Mouse (Mus musculus) MEL (cell line): Measurements from ENCODE around the gene Cspg4. TPM values are rescaled to one million over a fixed set of nuclear protein-coding genes. Genes with fewer than 3 reads are reported as not detected.

ENCODE experiments used
- DNase-seq: peaks from one replicate; pipeline ENCODE4 v3.0.0; 2011; ENCODE audit warnings: low read depth, low spot score
- H3K27ac ChIP-seq: 2 replicates; pipeline ENCODE4 v1.5.1; 2012; ENCODE audit warnings: low read depth, mild to moderate bottlenecking, control low read depth, low read length, moderate library complexity; ENCODE audit not compliant: control insufficient read depth
- H3K27me3 ChIP-seq, 2 experiments: fragments of 150-350 bp in 1 of 2; sonication (generic) in 1 of 2; 2 replicates each; pipeline ENCODE4 v1.6.1; 2012; ENCODE audit warnings: low read length in 2 of 2, mild to moderate bottlenecking in 2 of 2, improper control_type of control experiment in 1 of 2, moderate library complexity in 1 of 2; ENCODE audit not compliant: insufficient read depth in 2 of 2, control insufficient read depth in 1 of 2
- H3K36me3 ChIP-seq, 2 experiments: 2 replicates each; pipeline ENCODE4 v1.6.1; 2012 to 2014; ENCODE audit warnings: low read length in 2 of 2, improper control_type of control experiment in 1 of 2, inconsistent platforms in 1 of 2, mild to moderate bottlenecking in 1 of 2; ENCODE audit not compliant: insufficient read depth in 2 of 2, control insufficient read depth in 1 of 2
- H3K4me1 ChIP-seq, 2 experiments: fragments of 150-350 bp in 1 of 2; sonication (generic) in 1 of 2; 2 replicates each; pipeline ENCODE4 v1.6.1; 2012; ENCODE audit warnings: low read length in 2 of 2, improper control_type of control experiment in 1 of 2, mild to moderate bottlenecking in 1 of 2; ENCODE audit not compliant: insufficient read depth in 2 of 2, control insufficient read depth in 1 of 2
- H3K4me3 ChIP-seq, 2 experiments: fragments of 150-350 bp in 1 of 2; sonication (generic) in 1 of 2; 2 replicates each; pipeline ENCODE4 v1.5.1; 2012; ENCODE audit warnings: low read depth in 2 of 2, low read length in 2 of 2, mild to moderate bottlenecking in 2 of 2, moderate library complexity in 2 of 2, control low read depth in 1 of 2, improper control_type of control experiment in 1 of 2; ENCODE audit not compliant: control insufficient read depth in 1 of 2, insufficient read depth in 1 of 2
- H3K79me2 ChIP-seq: 2 replicates; pipeline ENCODE4 v1.6.1; 2012; ENCODE audit warnings: mild to moderate bottlenecking, low read length, moderate library complexity; ENCODE audit not compliant: control insufficient read depth, poor library complexity, insufficient read depth
- H3K9ac ChIP-seq: 2 replicates; pipeline ENCODE4 v1.6.1; 2012; ENCODE audit warnings: low read depth, mild to moderate bottlenecking, control low read depth, low read length, moderate library complexity; ENCODE audit not compliant: control insufficient read depth, poor library complexity, severe bottlenecking
- H3K9me3 ChIP-seq: fragments of 150-350 bp; sonication (generic); replicated peaks from 2 replicates; pipeline ENCODE4 v1.6.1; 2012; ENCODE audit warnings: mild to moderate bottlenecking, low read length, improper control_type of control experiment, moderate library complexity; ENCODE audit not compliant: insufficient read depth
- BHLHE40 ChIP-seq: IDR thresholded peaks from 2 replicates; pipeline ENCODE4 v1.6.1; 2012; ENCODE audit warnings: low read depth, mild to moderate bottlenecking, inconsistent platforms, low read length, improper control_type of control experiment, borderline replicate concordance
- CHD1 ChIP-seq: IDR thresholded peaks from 2 replicates; pipeline ENCODE4 v1.6.1; 2012; ENCODE audit warnings: low read depth, mild to moderate bottlenecking, inconsistent platforms, low read length, improper control_type of control experiment
- CHD2 ChIP-seq: IDR thresholded peaks from 2 replicates; pipeline ENCODE4 v1.6.1; 2011; ENCODE audit warnings: low read length, improper control_type of control experiment
- E2F4 ChIP-seq: IDR thresholded peaks from 2 replicates; pipeline ENCODE4 v1.6.1; 2011; ENCODE audit warnings: low read depth, low read length, improper control_type of control experiment, borderline replicate concordance
- ELF1 ChIP-seq: IDR thresholded peaks from 2 replicates; pipeline ENCODE4 v1.6.1; 2014; ENCODE audit warnings: low read depth, mild to moderate bottlenecking, inconsistent platforms, low read length, improper control_type of control experiment, moderate library complexity
- GABPA ChIP-seq: IDR thresholded peaks from 2 replicates; pipeline ENCODE4 v1.6.1; 2012; ENCODE audit warnings: low read depth, mild to moderate bottlenecking, inconsistent platforms, low read length, improper control_type of control experiment, moderate library complexity
- JUND ChIP-seq: IDR thresholded peaks from 2 replicates; pipeline ENCODE4 v1.6.1; 2011; ENCODE audit warnings: low read depth, mild to moderate bottlenecking, improper control_type of control experiment, low read length
- MAFK ChIP-seq: IDR thresholded peaks from 2 replicates; pipeline ENCODE4 v1.6.1; 2011; ENCODE audit warnings: low read depth, mild to moderate bottlenecking, low read length, improper control_type of control experiment, borderline replicate concordance
- MAX ChIP-seq: IDR thresholded peaks from 2 replicates; pipeline ENCODE4 v1.6.1; 2011; ENCODE audit warnings: low read length, improper control_type of control experiment
- MAZ ChIP-seq: IDR thresholded peaks from 2 replicates; pipeline ENCODE4 v1.6.1; 2012; ENCODE audit warnings: low read depth, mild to moderate bottlenecking, inconsistent platforms, low read length, improper control_type of control experiment
- MYB ChIP-seq: IDR thresholded peaks from 2 replicates; pipeline ENCODE4 v1.6.1; 2011; ENCODE audit warnings: mild to moderate bottlenecking, low read depth, low read length, improper control_type of control experiment
- NELFE ChIP-seq: IDR thresholded peaks from 2 replicates; pipeline ENCODE4 v1.6.1; 2011; ENCODE audit warnings: low read depth, low read length, improper control_type of control experiment
- POLR2A ChIP-seq, 2 experiments: IDR thresholded peaks; 2 replicates each; pipeline ENCODE4 v1.6.1; 2011 to 2012; ENCODE audit warnings: low read length in 2 of 2, mild to moderate bottlenecking in 2 of 2, control low read depth in 1 of 2, improper control_type of control experiment in 1 of 2, low read depth in 1 of 2, moderate library complexity in 1 of 2; ENCODE audit not compliant: control insufficient read depth in 1 of 2, insufficient read depth in 1 of 2, poor library complexity in 1 of 2
- POLR2AphosphoS2 ChIP-seq: IDR thresholded peaks from 2 replicates; pipeline ENCODE4 v1.6.1; 2011; ENCODE audit warnings: low read length, improper control_type of control experiment
- POLR2AphosphoS5 ChIP-seq: IDR thresholded peaks from 2 replicates; pipeline ENCODE4 v1.6.1; 2012; ENCODE audit warnings: low read depth, borderline replicate concordance, mild to moderate bottlenecking, inconsistent platforms, low read length, moderate library complexity, mixed read lengths
- RAD21 ChIP-seq: IDR thresholded peaks from 2 replicates; pipeline ENCODE4 v1.6.1; 2011; ENCODE audit warnings: mild to moderate bottlenecking, low read depth, low read length, improper control_type of control experiment
- RCOR1 ChIP-seq: IDR thresholded peaks from 2 replicates; pipeline ENCODE4 v1.6.1; 2012; ENCODE audit warnings: low read depth, mild to moderate bottlenecking, inconsistent platforms, low read length, improper control_type of control experiment
- SIN3A ChIP-seq: IDR thresholded peaks from 2 replicates; pipeline ENCODE4 v1.6.1; 2012; ENCODE audit warnings: low read length, improper control_type of control experiment, inconsistent platforms
- SMC3 ChIP-seq: IDR thresholded peaks from 2 replicates; pipeline ENCODE4 v1.6.1; 2011; ENCODE audit warnings: low read depth, low read length, improper control_type of control experiment
- TCF12 ChIP-seq: IDR thresholded peaks from 2 replicates; pipeline ENCODE4 v1.6.1; 2014; ENCODE audit warnings: low read depth, mild to moderate bottlenecking, inconsistent platforms, low read length, improper control_type of control experiment, moderate library complexity
- UBTF ChIP-seq: IDR thresholded peaks from 2 replicates; pipeline ENCODE4 v1.6.1; 2012; ENCODE audit warnings: low read depth, mild to moderate bottlenecking, inconsistent platforms, low read length, improper control_type of control experiment, moderate library complexity, borderline replicate concordance; ENCODE audit not compliant: insufficient read depth
- USF1 ChIP-seq: IDR thresholded peaks from 2 replicates; pipeline ENCODE4 v1.6.1; 2014; ENCODE audit warnings: low read depth, mild to moderate bottlenecking, inconsistent platforms, low read length, improper control_type of control experiment, moderate library complexity
- USF2 ChIP-seq, 2 experiments: IDR thresholded peaks; 2 replicates each; pipeline ENCODE4 v1.6.1; 2011 to 2012; ENCODE audit warnings: improper control_type of control experiment in 2 of 2, low read length in 2 of 2, borderline replicate concordance in 1 of 2, inconsistent platforms in 1 of 2, low read depth in 1 of 2, mild to moderate bottlenecking in 1 of 2; ENCODE audit not compliant: insufficient read depth in 1 of 2
- ZKSCAN1 ChIP-seq: IDR thresholded peaks from 2 replicates; pipeline ENCODE4 v1.6.1; 2012; ENCODE audit warnings: low read depth, mild to moderate bottlenecking, inconsistent platforms, low read length, improper control_type of control experiment, moderate library complexity
- ZMIZ1 ChIP-seq: IDR thresholded peaks from 2 replicates; pipeline ENCODE4 v1.6.1; 2012; ENCODE audit warnings: low read depth, mild to moderate bottlenecking, inconsistent platforms, low read length, improper control_type of control experiment, moderate library complexity
- ZNF384 ChIP-seq: IDR thresholded peaks from 2 replicates; pipeline ENCODE4 v1.6.1; 2012; ENCODE audit warnings: low read depth, mild to moderate bottlenecking, inconsistent platforms, low read length, improper control_type of control experiment
- polyA plus RNA-seq, 2 experiments: library from polyadenylated mRNA; stranded (reverse) in 1 of 2; unstranded in 1 of 2; fragments of >175 nt in 1 of 2; fragments of >200 nt in 1 of 2; gene quantifications; 2 replicates each; pipeline versions ENCODE4 v1.2.1 to v1.2.4; 2012; ENCODE audit warnings: low replicate concordance in 2 of 2, low read depth in 1 of 2; ENCODE audit not compliant: insufficient read length in 2 of 2, insufficient read depth in 1 of 2, missing spikeins in 1 of 2
- total RNA-seq: library from RNA; depleted of rRNA; stranded (reverse); fragments of 300-350 nt; gene quantifications from 2 replicates; pipeline ENCODE4 v1.2.3, GENCODE M21; 2012

Cspg4 gene
- total and polyA plus RNA-seq, 3 experiments: 0.15 to 0.23 TPM; not detected in 1

GRCm38 (mm10) chr9:56825476-56826213 is 39.2 kb upstream of the Cspg4 start:
- H3K36me3 ChIP-seq: no peaks in the 10 kb centered on the region
- H3K4me3 ChIP-seq: no peak overlapping the region
- no peak for DNase-seq
- TF ChIP-seq GABPA (no peak), RCOR1 (no peak), SMC3 (no peak), USF1 (no peak), UBTF (no peak), CHD1 (no peak), SIN3A (no peak), MAX (no peak), POLR2AphosphoS5 (no peak), ZMIZ1 (no peak), MYB (no peak), JUND (no peak), BHLHE40 (no peak), ELF1 (no peak), RAD21 (no peak), ZNF384 (no peak), CHD2 (no peak), POLR2AphosphoS2 (no peak), TCF12 (no peak), POLR2A (IDR thresholded peaks at IDR 0.05; ENCODE audit: control insufficient read depth in 1 of 2, insufficient read depth in 1 of 2, low read depth in 1 of 2, low read length in 2 of 2, poor library complexity in 1 of 2) (no peak)
- H3K9me3 ChIP-seq: no peaks in the 10 kb centered on the region
- no peak overlapping the region for H3K9ac ChIP-seq
- H3K79me2 ChIP-seq: no peaks in the 10 kb centered on the region
- no peaks in the 10 kb centered on the region for H3K4me1 ChIP-seq
- H3K27me3 ChIP-seq: peaks cover 0 to 14% of the 10 kb centered on the region in 2 experiments; a peak in 3 of 4 replicates
- no peak overlapping the region for H3K27ac ChIP-seq

GRCm38 (mm10) chr9:56828146-56828545 is 36.7 kb upstream of the Cspg4 start:
- no peak overlapping the region for H3K27ac ChIP-seq
- H3K9me3 ChIP-seq: no peaks in the 10 kb centered on the region
- no peaks in the 10 kb centered on the region for H3K4me1 ChIP-seq
- H3K27me3 ChIP-seq: peaks cover 0 to 11% of the 10 kb centered on the region in 2 experiments; a peak in 3 of 4 replicates
- H3K9ac ChIP-seq: no peak overlapping the region
- no peak for TF ChIP-seq POLR2A (IDR thresholded peaks at IDR 0.05; ENCODE audit: control insufficient read depth in 1 of 2, insufficient read depth in 1 of 2, low read depth in 1 of 2, low read length in 2 of 2, poor library complexity in 1 of 2)
- TF ChIP-seq USF2 (IDR thresholded peaks at IDR 0.05; ENCODE audit: borderline replicate concordance in 1 of 2, insufficient read depth in 1 of 2, low read depth in 1 of 2, low read length in 2 of 2): no peak
- TF ChIP-seq GABPA: no peak
- no peak for TF ChIP-seq POLR2AphosphoS5
- TF ChIP-seq MAFK: no peak
- no peak for TF ChIP-seq NELFE
- TF ChIP-seq MAZ: no peak
- TF ChIP-seq MAX: no peak
- no peak for TF ChIP-seq E2F4
- no peak for TF ChIP-seq CHD2
- no peak for TF ChIP-seq ZKSCAN1
- no peak for TF ChIP-seq SMC3
- TF ChIP-seq POLR2AphosphoS2: no peak
- no peaks in the 10 kb centered on the region for H3K79me2 ChIP-seq
- no peaks in the 10 kb centered on the region for H3K36me3 ChIP-seq
- DNase-seq: no peak
- H3K4me3 ChIP-seq: no peak overlapping the region
